In the genomic region with DNA sequence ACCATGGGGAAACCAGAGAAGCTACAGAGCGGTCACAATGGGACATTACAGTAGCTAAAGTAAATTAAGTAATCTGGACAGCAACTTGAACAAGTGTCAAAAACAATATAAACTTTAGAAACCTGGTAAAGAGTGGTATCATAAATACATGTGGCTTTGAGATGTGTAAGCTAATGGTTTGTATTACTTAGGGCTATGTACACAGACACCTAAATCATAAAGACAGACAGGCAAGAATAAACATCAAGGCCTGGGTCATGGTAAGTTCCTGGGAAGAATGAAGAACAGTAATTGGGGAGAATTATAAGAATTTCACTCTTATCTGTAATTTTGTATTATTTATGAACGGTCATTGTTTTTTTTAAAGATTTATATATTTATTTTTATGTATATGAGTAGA, we compare ENCODE assay signal across 16 mouse cellular contexts.
"Had no signal": no experiment of that assay in that cellular context is flagged by ENCODE, and none has a peak within 500 bp of the region (broad histone marks: within the 10 kb centered on the region; RNA-seq: fewer than 3 reads in every experiment).

No protein-coding gene starts in this region.

- H3K4me2 ChIP-seq: neural tube, embryonic 13.5 days; neural tube, embryonic 15.5 days; stomach, embryonic 15.5 days had no signal

- H3K4me1 ChIP-seq: neural tube, embryonic 13.5 days; neural tube, embryonic 15.5 days; stomach, embryonic 15.5 days had no signal

- DNase-seq: retina, postnatal 1 day; right cerebral cortex, adult 18-20 months; right cerebral cortex, postnatal 14 days; right cerebral cortex, postnatal 25 days; right cerebral cortex, postnatal 4 days; spleen, adult 18-20 months; thymus, adult 18-20 months; thymus, adult 2 months; thymus, postnatal 14 days; thymus, postnatal 25 days; thymus, postnatal 36 days; thymus, postnatal 4 days had no signal

- H3K9me3 ChIP-seq: neural tube, embryonic 13.5 days; neural tube, embryonic 15.5 days; stomach, embryonic 15.5 days had no signal

- H3K27me3 ChIP-seq: neural tube, embryonic 13.5 days; neural tube, embryonic 15.5 days; stomach, embryonic 15.5 days had no signal

- H3K4me3 ChIP-seq: neural tube, embryonic 13.5 days; neural tube, embryonic 15.5 days; stomach, embryonic 15.5 days had no signal

- H3K9ac ChIP-seq: neural tube, embryonic 13.5 days; neural tube, embryonic 15.5 days; stomach, embryonic 15.5 days had no signal

- H3K27ac ChIP-seq: neural tube, embryonic 13.5 days; neural tube, embryonic 15.5 days; stomach, embryonic 15.5 days; stomach, postnatal 0 days had no signal
